Comparison of ENCODE assay signal across 8 mouse cellular contexts in genomic region chr4:45819208-45819931, GRCm38 (mm10). TPM values are rescaled to one million over a fixed set of nuclear protein-coding genes. Genes with fewer than 3 reads are reported as not detected.
A peak's percentile ranks its signal among the peaks of the same experiment; 100 is the strongest.
DNase-seq lines count a peak whose midpoint lies in the region; ATAC-seq and TF ChIP-seq lines count a peak whose summit lies in the region.

No protein-coding gene starts in this region.

- dilution Hi-C loops in CH12.LX (cut with MboI; ENCODE audit: extremely low pct_ligation_motif_present, extremely low pct_unique_long_range_greater_than_20kb, low sequenced_read_pairs) = no loop called here

- no peak for TF ChIP-seq CTCF in CH12.LX (conservative IDR thresholded peaks at IDR 0.05 in 1 of 2, IDR thresholded peaks at IDR 0.05 in 1 of 2; ENCODE audit: low read depth in 2 of 2, low read length in 2 of 2)

- WGBS in hindbrain, embryonic 15.5 days = under 1% methylated on average over 17 of the region's 17 CpGs
- 4% methylated on average over 17 of the region's 17 CpGs for WGBS in liver, embryonic 16.5 days (ENCODE audit: insufficient replicate concordance)
- 1% methylated on average over 17 of the region's 17 CpGs for WGBS in neural tube, embryonic 14.5 days

- peak overlapping the region; percentile 76; the same call in 1 of the 2 replicates for H3K4me2 ChIP-seq in CH12.LX (ENCODE audit: insufficient read depth, low read depth, poor library complexity, severe bottlenecking)
- H3K4me2 ChIP-seq in hindbrain, embryonic 15.5 days = peak overlapping the region; percentile 52
- H3K4me2 ChIP-seq in liver, embryonic 16.5 days (ENCODE audit: low read depth, low read length) = peak overlapping the region; percentile 0; the same call in 1 of the 2 replicates
- peak overlapping the region; percentile 46 for H3K4me2 ChIP-seq in neural tube, embryonic 14.5 days (ENCODE audit: low read depth, low read length)

- in situ Hi-C loops in CH12.LX (cut with MboI; ENCODE audit: low pct_ligation_motif_present, low pct_unique_long_range_greater_than_20kb, low sequenced_read_pairs) = no loop called here

- H3K4me3 ChIP-seq in CH12.LX (replicated peaks in 1 of 3; ENCODE audit: low read depth in 2 of 3, low read length in 2 of 3, poor library complexity in 1 of 3) = no peak overlapping the region
- H3K4me3 ChIP-seq in hindbrain, embryonic 15.5 days = peak overlapping the region; percentile 21
- no peak overlapping the region for H3K4me3 ChIP-seq in liver, embryonic 16.5 days (ENCODE audit: low read depth, low read length)
- peak overlapping the region; percentile 10; the same call in 1 of the 2 replicates for H3K4me3 ChIP-seq in neural tube, embryonic 14.5 days (ENCODE audit: low read depth, low read length)

- no peak for TF ChIP-seq RAD21 in CH12.LX (IDR thresholded peaks at IDR 0.05; ENCODE audit: low read depth, low read length)

- no peaks in the 10 kb centered on the region for H3K79me2 ChIP-seq in CH12.LX (replicated peaks; ENCODE audit: control insufficient read depth, extremely low read depth, insufficient read depth, poor library complexity, severe bottlenecking)

- H3K36me3 ChIP-seq in CH12.LX (replicated peaks in 1 of 2; ENCODE audit: control insufficient read depth in 1 of 2, insufficient read depth in 1 of 2, low read length in 1 of 2) = no peaks in the 10 kb centered on the region
- no peaks in the 10 kb centered on the region; the same call in 1 of the 2 replicates for H3K36me3 ChIP-seq in hindbrain, embryonic 15.5 days
- no peaks in the 10 kb centered on the region for H3K36me3 ChIP-seq in liver, embryonic 16.5 days (ENCODE audit: control insufficient read depth, insufficient read depth)
- H3K36me3 ChIP-seq in neural tube, embryonic 14.5 days (ENCODE audit: control insufficient read depth, insufficient read depth, low read length) = no peaks in the 10 kb centered on the region

- H3K9ac ChIP-seq in CH12.LX (ENCODE audit: insufficient read depth, low read depth) = no peak overlapping the region
- H3K9ac ChIP-seq in hindbrain, embryonic 15.5 days = 0 out of 2 replicates have a peak overlapping the region, but pooled peaks have one; percentile 3
- H3K9ac ChIP-seq in liver, embryonic 16.5 days (ENCODE audit: low read depth, low read length) = no peak overlapping the region
- peak overlapping the region; percentile 13 for H3K9ac ChIP-seq in neural tube, embryonic 14.5 days (replicated peaks; ENCODE audit: low read depth, low read length)

- no peak for TF ChIP-seq POLR2A in CH12.LX (IDR thresholded peaks at IDR 0.05; ENCODE audit: low read depth, low read length)

- peaks cover 5% of the 10 kb centered on the region for H3K27me3 ChIP-seq in CH12.LX (replicated peaks)
- H3K27me3 ChIP-seq in hindbrain, embryonic 15.5 days = no peaks in the 10 kb centered on the region
- peaks cover 13% of the 10 kb centered on the region for H3K27me3 ChIP-seq in liver, embryonic 16.5 days (ENCODE audit: control insufficient read depth, insufficient read depth, low read depth, low read length)
- no peaks in the 10 kb centered on the region for H3K27me3 ChIP-seq in neural tube, embryonic 14.5 days (ENCODE audit: control insufficient read depth, insufficient read depth, low read length)

- H3K4me1 ChIP-seq in CH12.LX (ENCODE audit: control insufficient read depth in 1 of 2, insufficient read depth in 2 of 2) = peaks cover 0 to 23% of the 10 kb centered on the region in 2 experiments; a peak in 2 of 4 replicates
- H3K4me1 ChIP-seq in hindbrain, embryonic 15.5 days (replicated peaks) = peaks cover 58% of the 10 kb centered on the region
- no peaks in the 10 kb centered on the region for H3K4me1 ChIP-seq in liver, embryonic 16.5 days (ENCODE audit: control insufficient read depth, low read depth, low read length)
- H3K4me1 ChIP-seq in neural tube, embryonic 14.5 days (ENCODE audit: control insufficient read depth, insufficient read depth, low read length) = peaks cover 37% of the 10 kb centered on the region

- DNase-seq in CH12.LX (ENCODE audit: extremely low read depth) (peak; percentile 21), ZHBTc4 (ENCODE audit: low read depth, low spot score) (peak; percentile 93)
- DNase-seq in forelimb bud, embryonic 11.5 days (ENCODE audit: low read depth, low spot score) = peak; percentile 70
- no peak for DNase-seq in gastrocnemius, postnatal 14 days
- DNase-seq in testis, postnatal 14 days (ENCODE audit: low spot score) = no peak

- no peaks in the 10 kb centered on the region for H3K9me3 ChIP-seq in CH12.LX (replicated peaks; ENCODE audit: low read length)
- H3K9me3 ChIP-seq in hindbrain, embryonic 15.5 days = no peaks in the 10 kb centered on the region
- H3K9me3 ChIP-seq in liver, embryonic 16.5 days (replicated peaks; ENCODE audit: control insufficient read depth, low read length) = no peaks in the 10 kb centered on the region
- no peaks in the 10 kb centered on the region for H3K9me3 ChIP-seq in neural tube, embryonic 14.5 days (ENCODE audit: control insufficient read depth, low read length)

- H3K27ac ChIP-seq in CH12.LX (ENCODE audit: insufficient read depth, low read depth) = no peak overlapping the region
- H3K27ac ChIP-seq in hindbrain, embryonic 15.5 days (replicated peaks) = peak overlapping the region; percentile 80
- no peak overlapping the region for H3K27ac ChIP-seq in liver, embryonic 16.5 days (ENCODE audit: low read length)
- peak overlapping the region; percentile 84 for H3K27ac ChIP-seq in neural tube, embryonic 14.5 days (ENCODE audit: low read depth, low read length)

- no peak for TF ChIP-seq EP300 in CH12.LX (IDR thresholded peaks at IDR 0.05; ENCODE audit: low read length)

- intact Hi-C loops in gastrocnemius, postnatal 14 days (cut with DNase I; ENCODE audit: low total_unique reads) = loop anchor here (5.0 kb wide), 1 partner anchor 38 kb away; no protein-coding TSS in a partner anchor

- ATAC-seq in hindbrain, embryonic 15.5 days (ENCODE audit: low FRiP score, low read depth) = peak; percentile 77
- ATAC-seq in liver, embryonic 16.5 days (ENCODE audit: low read depth) = no peak
- peak; percentile 74 for ATAC-seq in neural tube, embryonic 14.5 days (ENCODE audit: low read depth)

TF ChIP-seq in CH12.LX, 34 proteins besides CTCF, POLR2A, EP300 and RAD21:
- TF ChIP-seq GABPA (IDR thresholded peaks at IDR 0.05; ENCODE audit: insufficient replicate concordance, low read depth, low read length) (no peak), UBTF (IDR thresholded peaks at IDR 0.05; ENCODE audit: low read depth, low read length) (no peak), NELFE (IDR thresholded peaks at IDR 0.05; ENCODE audit: low read depth, low read length) (0 out of 2 replicates have a peak, but pooled peaks have one; percentile 2), IRF4 (IDR thresholded peaks at IDR 0.05; ENCODE audit: low read depth, low read length) (no peak), JUND (conservative IDR thresholded peaks at IDR 0.05; ENCODE audit: low read depth, low read length) (no peak), JUN (IDR thresholded peaks at IDR 0.05; ENCODE audit: insufficient read depth, low read depth, low read length) (no peak), CHD1 (IDR thresholded peaks at IDR 0.05; ENCODE audit: low read depth, low read length) (no peak), NRF1 (IDR thresholded peaks at IDR 0.05; ENCODE audit: low read depth, low read length) (no peak), TBP (conservative IDR thresholded peaks at IDR 0.05; ENCODE audit: low read depth, low read length) (no peak), MYC (IDR thresholded peaks at IDR 0.05; ENCODE audit: low read depth, low read length) (no peak), SIN3A (IDR thresholded peaks at IDR 0.05; ENCODE audit: low read length) (no peak), BHLHE40 (IDR thresholded peaks at IDR 0.05; ENCODE audit: low read depth, low read length) (0 out of 2 replicates have a peak, but pooled peaks have one; percentile 22), HCFC1 (IDR thresholded peaks at IDR 0.05; ENCODE audit: low read depth, low read length) (no peak)

RNA-seq across cellular contexts. Expression of gene Igfbpl1, which starts 7.4 kb away (rescaled TPM):
- total RNA-seq in CH12.LX (2012; rRNA removed) = not detected in 2 replicates
- total RNA-seq in CH12.LX (2014; rRNA removed) = not detected in 2 replicates
- not detected in 2 replicates for polyA plus RNA-seq in CH12.LX (2012; ENCODE audit: insufficient read length, low read depth)
- 36.3 and 59.8 TPM in 2 replicates for polyA plus RNA-seq in hindbrain, embryonic 15.5 days (2015; fragmentation: Nextera tagmentation; extraction: Ambion mirVana)
- polyA plus RNA-seq in liver, embryonic 16.5 days (2015; fragmentation: Nextera tagmentation; extraction: Ambion mirVana) = not detected in 2 replicates
- 55.7 and 75.5 TPM in 2 replicates for polyA plus RNA-seq in neural tube, embryonic 14.5 days (2014; fragmentation: Nextera tagmentation; extraction: Ambion mirVana)
- not detected for total RNA-seq in gastrocnemius, postnatal 14 days (2021)

RNA-seq across cellular contexts. Expression of gene Aldh1b1, which starts 20.5 kb away (rescaled TPM):
- total RNA-seq in CH12.LX (2012; rRNA removed) (4.6 and 4.9 TPM in 2 replicates), CH12.LX (2014; rRNA removed) (6.7 and 8.3 TPM in 2 replicates)
- 6.4 and 7.1 TPM in 2 replicates for polyA plus RNA-seq in CH12.LX (2012; ENCODE audit: insufficient read length, low read depth)
- polyA plus RNA-seq in hindbrain, embryonic 15.5 days (2015; fragmentation: Nextera tagmentation; extraction: Ambion mirVana) = 17.9 and 19.9 TPM in 2 replicates
- 103 and 114 TPM in 2 replicates for polyA plus RNA-seq in liver, embryonic 16.5 days (2015; fragmentation: Nextera tagmentation; extraction: Ambion mirVana)
- 9.1 and 10.3 TPM in 2 replicates for polyA plus RNA-seq in neural tube, embryonic 14.5 days (2014; fragmentation: Nextera tagmentation; extraction: Ambion mirVana)
- 1 to 10 TPM in 1 of 2 experiments, under 1 TPM in 1; 1.00 to 1.5 TPM for total RNA-seq in gastrocnemius, postnatal 14 days (2021)

RNA-seq across cellular contexts. Expression of gene Stra6l, which starts 29.1 kb away (rescaled TPM):
- total RNA-seq in CH12.LX (2012; rRNA removed) = not detected in 2 replicates
- total RNA-seq in CH12.LX (2014; rRNA removed) = 0.08 TPM in 1 of 2 replicates, not detected in the other
- polyA plus RNA-seq in CH12.LX (2012; ENCODE audit: insufficient read length, low read depth) = 0.13 TPM in 1 of 2 replicates, not detected in the other
- polyA plus RNA-seq in hindbrain, embryonic 15.5 days (2015; fragmentation: Nextera tagmentation; extraction: Ambion mirVana) = 0.35 and 0.42 TPM in 2 replicates
- 8.2 and 9.4 TPM in 2 replicates for polyA plus RNA-seq in liver, embryonic 16.5 days (2015; fragmentation: Nextera tagmentation; extraction: Ambion mirVana)
- 0.62 and 0.72 TPM in 2 replicates for polyA plus RNA-seq in neural tube, embryonic 14.5 days (2014; fragmentation: Nextera tagmentation; extraction: Ambion mirVana)
- not detected for total RNA-seq in gastrocnemius, postnatal 14 days (2021)

Comparison
In these comparisons a context has a peak if more than half of its experiments do, and no peak if none do; other contexts are left out.
1. DNase-seq: peak in CH12.LX (single experiment), ZHBTc4 (single experiment) and forelimb bud, embryonic 11.5 days (single experiment); none in gastrocnemius, postnatal 14 days (single experiment) and testis, postnatal 14 days (single experiment).
2. H3K27ac ChIP-seq: peak in hindbrain, embryonic 15.5 days (single experiment) and neural tube, embryonic 14.5 days (single experiment); none in CH12.LX (single experiment) and liver, embryonic 16.5 days (single experiment).
3. H3K4me2 ChIP-seq: peak in every context shown above with its lines; median percentile 76 in CH12.LX; 52 in hindbrain, embryonic 15.5 days; 46 in neural tube, embryonic 14.5 days; 0 in liver, embryonic 16.5 days.
4. H3K4me3 ChIP-seq: peak in hindbrain, embryonic 15.5 days (single experiment) and neural tube, embryonic 14.5 days (single experiment); none in CH12.LX (0 of 3) and liver, embryonic 16.5 days (single experiment).
5. H3K9ac ChIP-seq: peak in hindbrain, embryonic 15.5 days (single experiment) and neural tube, embryonic 14.5 days (single experiment); none in CH12.LX (single experiment) and liver, embryonic 16.5 days (single experiment).
6. RNA of gene Igfbpl1, which starts 7.4 kb away (polyA plus RNA-seq): 55.7 to 75.5 TPM in neural tube, embryonic 14.5 days and 36.3 to 59.8 TPM in hindbrain, embryonic 15.5 days; not detected in CH12.LX and not detected in liver, embryonic 16.5 days; every median in the first group is over 10 times any median in the second.